Mouse (Mus musculus) adrenal gland, adult (tissue): ENCODE results near the gene Defb25.
A peak's percentile ranks its signal among the peaks of the same experiment; 100 is the strongest.
"Not testable (repeated sequence)": the region's sequence is repeated elsewhere in the genome, so short reads cannot be mapped to it uniquely, and the experiment has no call there.

ENCODE experiments used
- DNase-seq, 2 experiments: peaks; one replicate each; pipeline ENCODE4 v3.0.0; 2022 to 2023; ENCODE audit warnings: low spot score in 1 of 2; ENCODE audit not compliant: inconsistent age in 2 of 2

The Defb25 gene

GRCm38 (mm10) chr2:152622953-152623352, at the start of gene Defb25:
TSS of gene Defb25 (minus strand) at chr2:152623053.
- DNase-seq, result no peak

DNA sequence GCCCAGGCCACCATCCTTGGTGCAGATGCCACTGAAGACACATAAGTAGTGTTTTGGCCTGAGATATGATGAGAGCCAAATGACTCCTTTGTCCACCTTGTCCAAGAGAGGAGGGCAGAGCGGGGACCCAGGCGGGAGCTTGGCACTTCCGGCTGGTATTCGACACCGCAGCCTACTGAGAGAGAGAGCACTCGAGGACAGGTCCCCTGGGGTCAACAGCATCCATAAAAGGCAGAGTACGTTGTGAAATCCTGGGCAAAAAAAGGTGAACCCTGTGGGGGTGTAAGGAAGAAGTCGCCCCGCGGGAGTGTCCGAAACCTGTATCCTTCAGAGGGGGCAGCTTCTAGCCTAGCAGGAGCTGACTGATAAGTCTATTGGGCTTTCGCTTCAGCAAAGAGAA, 49.3 kb upstream of the Defb25 start:
- DNase-seq, result peak in 1 of 2 experiments; percentile 61

DNA sequence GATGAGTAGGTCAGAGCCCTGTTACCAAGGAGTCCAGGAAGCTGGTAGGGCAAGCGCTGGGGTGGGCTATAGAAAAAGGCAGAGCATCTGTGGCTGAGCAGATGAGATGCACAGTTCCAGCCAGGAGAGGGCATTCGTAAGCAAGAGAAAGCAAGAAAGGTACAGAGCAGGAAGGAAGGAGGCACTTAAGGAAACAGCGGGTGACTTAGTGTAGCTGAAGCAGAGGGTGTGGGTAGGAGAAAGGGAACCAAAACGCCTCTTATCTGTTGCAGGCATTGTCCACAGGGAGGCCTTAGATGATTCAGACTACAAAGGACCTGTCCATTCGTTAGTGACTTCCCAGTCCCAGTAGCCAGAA, 48.8 kb upstream of the Defb25 start:
- peak; percentile 49 to 74 for DNase-seq

GRCm38 (mm10) chr2:152670983-152671641, 48.3 kb upstream of the Defb25 start:
- DNase-seq, result peak; percentile 33 to 65

DNA sequence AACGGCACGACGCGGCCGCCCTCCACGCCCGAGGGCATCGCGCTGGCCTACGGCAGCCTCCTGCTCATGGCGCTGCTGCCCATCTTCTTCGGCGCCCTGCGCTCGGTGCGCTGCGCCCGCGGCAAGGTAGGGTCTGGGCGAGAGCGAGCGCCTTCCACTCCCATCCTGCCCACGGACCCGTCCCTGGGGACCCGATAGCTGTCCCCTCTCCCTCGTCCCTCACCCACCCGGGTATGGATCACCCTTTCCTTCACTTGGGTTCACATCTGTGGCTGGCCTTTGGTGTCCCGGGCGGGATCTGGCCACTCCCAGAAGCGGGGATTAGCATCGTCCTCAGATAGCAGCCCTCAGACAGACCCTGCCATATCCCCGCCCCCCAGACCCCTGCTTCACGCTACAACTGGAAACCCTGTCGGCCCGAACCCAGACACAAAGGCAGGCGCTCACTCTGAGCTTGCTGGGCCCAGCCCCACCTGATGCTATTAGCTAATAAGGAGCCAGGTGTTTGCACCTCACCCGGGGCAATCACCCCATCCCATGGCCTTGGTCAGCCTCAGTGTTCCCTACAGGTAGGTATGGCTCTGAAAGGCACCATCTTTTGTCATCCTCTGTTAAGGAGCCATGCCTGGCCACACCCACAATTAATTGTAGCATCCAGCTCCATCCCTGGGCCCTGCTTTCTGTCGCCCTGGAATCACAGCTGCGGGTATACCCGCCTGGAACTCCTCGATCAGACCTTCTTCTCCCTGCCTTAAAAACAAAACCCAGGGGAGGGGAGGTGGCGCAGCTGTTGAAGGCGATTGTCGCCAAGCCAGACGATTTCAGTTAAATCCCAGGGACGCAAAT, 47.0 kb upstream of the Defb25 start:
- peak; percentile 38 to 70 for DNase-seq

GRCm38 (mm10) chr2:152669256-152669638, 46.4 kb upstream of the Defb25 start, which contains the start of gene H13:
TSS of gene H13 (plus strand) at chr2:152669461.
- peak; percentile 93 to 97 for DNase-seq

DNA sequence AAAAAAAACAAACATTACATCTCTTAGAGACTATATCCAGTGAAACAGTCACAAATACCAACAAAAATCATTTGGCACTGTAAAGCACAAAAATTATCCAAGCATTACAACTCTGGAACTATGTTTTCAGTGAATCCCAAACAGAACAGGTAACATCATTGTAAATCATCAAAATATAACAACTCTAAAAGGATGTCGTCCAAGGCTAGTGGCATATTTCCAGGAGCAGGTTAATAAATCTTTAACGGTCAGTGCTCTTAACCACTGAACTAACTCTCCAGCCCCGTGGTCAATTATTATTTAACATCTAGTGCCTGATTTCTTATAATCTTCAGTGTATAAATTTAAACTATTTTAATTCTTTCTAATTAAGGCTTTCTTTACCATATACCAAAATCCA, 43.3 kb upstream of the Defb25 start:
- not testable (repeated sequence) for DNase-seq

DNA sequence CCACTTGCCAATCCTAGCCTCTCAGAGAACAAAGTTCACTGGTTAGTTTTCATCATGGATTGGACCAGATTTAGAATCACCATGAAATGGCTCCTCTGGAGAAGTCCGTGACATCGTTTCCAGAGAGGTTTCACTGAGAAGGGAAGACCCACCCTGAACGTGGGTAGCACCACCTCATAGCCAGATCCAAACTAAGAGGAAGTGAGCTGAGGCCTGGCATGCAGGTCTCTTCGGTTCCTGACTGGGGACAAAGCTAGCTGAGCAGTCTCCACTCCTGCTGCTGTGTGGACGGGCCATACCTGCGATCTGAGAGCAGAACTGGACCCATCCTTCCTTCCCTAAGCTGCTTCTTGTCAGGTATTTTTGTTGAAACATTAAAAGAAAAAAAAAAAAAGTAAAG, 38.3 kb upstream of the Defb25 start:
- DNase-seq, result no peak

DNA sequence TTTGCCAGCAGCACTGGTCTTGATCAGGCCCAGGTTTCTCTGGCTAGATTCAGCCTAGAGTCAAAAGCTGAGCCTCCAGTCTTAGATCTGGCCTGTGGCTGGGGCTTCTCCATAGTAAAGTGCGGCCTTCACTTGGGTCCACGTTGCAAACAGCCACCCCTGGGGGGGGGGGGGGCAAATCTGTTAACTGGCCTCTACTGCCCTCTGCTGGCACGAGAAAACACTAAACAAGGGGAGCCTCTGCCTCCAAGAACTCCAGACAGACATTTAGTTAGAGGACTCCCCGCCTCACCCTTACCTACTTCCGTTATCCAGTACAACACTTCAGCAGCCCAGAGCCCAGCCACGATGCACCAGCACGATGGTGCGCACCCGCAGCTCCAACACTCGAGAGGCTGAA, 34.5 kb upstream of the Defb25 start:
- DNase-seq, result peak in 1 of 2 experiments; percentile 71

GRCm38 (mm10) chr2:152653874-152654715, 31.2 kb upstream of the Defb25 start:
- DNase-seq, result peak; percentile 88 to 90

- DNase-seq, result peak; percentile 89 to 95
Observed at GRCm38 (mm10) chr2:152652901-152653620, 30.2 kb upstream of the Defb25 start.

DNA sequence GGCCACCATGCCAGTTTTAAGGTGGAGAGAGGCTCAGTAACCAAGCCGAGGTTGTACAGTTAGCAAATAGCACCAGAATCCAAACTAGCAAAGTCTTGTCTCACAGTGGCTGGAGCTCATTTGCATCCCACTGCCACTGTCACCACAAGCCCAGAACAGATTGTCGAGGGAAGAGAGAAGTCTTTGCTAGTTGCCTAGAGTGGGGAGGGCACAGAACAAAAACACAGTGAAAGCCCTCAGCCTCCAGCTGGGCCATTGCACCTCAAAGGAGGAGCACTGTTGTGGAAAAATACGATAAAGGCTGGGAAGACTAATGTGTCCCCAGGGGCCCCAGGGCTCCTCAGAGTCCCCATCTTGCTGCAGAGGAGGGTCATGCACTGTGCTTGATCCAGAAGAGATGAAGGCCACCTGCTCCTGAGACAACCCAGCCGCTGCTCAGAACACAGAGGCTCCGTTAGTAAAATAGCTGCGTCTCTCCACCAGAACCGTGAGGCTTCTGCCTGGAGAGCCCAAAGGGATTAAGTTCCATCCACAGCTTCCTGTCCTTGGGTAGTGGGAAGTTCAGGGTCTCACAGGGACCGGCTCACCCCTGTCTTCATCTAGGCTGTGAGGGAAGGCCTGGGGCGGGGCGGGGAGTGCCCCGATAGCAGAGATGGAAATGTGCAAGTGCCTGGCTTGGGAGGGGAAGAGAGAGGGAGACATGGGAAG, 16.7 kb upstream of the Defb25 start:
- peak in 1 of 2 experiments; percentile 59 for DNase-seq

DNA sequence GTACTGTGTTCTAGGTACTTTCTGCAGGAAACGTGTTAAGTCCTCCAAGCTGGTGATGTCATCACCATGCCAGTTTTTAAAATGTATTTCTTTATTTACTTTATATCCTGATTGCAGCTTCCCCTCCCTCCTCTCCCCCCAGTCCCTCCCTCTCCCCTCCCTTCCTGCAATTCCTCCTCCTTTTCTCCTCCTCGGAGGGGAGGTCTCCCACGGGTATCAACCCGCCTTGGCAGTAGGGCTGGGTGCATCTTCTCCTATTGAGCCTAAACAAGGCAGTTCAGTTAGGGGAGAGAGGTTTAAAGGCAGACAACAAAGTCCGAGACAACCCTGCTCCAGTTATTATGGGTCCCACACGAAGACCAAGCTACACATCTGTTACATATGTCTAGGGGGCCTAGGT, 16.0 kb upstream of the Defb25 start:
- DNase-seq, result no peak

- DNase-seq, result no peak
Observed at GRCm38 (mm10) chr2:152637381-152637780, 14.5 kb upstream of the Defb25 start.

DNA sequence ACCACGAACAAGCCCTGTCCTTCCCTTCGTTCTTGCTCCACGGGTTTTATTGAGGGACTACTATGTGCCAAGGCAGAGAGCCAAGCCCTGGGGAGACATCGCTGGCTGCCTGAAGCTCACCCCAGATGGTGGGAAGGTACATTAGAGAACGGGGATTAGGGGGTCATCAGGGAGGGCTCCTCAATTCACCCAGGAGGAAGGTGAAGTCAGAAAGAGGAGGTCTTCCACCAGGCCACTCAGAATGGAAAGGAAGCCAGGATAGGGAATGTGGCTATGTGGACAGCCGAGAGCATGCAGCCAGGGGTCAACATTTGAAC, 14.1 kb upstream of the Defb25 start:
- no peak for DNase-seq

DNA sequence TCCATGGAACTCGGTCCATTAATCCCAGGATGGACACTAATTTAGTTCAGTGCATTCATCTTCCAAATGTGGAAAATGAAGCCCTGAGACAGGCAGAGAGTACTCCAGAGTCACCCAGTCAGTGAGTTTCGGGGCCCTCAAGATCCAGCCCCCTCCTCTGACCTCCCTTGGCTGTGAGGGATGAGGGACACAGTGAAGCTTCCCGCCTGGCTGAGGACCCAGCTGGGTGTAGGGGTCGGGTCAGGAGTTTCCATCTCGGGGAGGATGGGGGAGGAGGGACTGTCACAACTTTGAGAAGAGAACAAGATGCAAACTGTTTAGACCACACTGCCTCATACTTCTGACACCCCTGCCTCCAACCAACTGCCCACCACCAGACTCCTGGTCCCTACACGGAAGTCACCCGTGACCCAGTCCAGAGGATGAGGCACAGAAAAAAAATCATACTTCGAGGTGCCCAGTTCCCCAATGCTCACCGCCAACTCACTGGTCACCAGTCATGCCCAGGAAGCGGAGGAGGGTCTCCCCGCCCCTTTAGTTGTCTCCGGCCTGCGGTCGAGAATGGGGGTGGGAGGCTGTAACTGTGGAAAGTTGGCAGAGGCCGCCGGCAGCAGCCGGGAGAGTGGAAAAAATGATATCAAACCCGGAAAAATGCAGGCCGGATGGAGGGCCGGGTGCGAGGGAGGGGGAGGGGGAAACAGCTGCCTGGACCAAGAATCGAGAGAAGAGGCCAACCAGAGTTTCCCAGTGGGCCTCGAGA, 13.6 kb upstream of the Defb25 start:
- peak; percentile 65 to 77 for DNase-seq

DNA sequence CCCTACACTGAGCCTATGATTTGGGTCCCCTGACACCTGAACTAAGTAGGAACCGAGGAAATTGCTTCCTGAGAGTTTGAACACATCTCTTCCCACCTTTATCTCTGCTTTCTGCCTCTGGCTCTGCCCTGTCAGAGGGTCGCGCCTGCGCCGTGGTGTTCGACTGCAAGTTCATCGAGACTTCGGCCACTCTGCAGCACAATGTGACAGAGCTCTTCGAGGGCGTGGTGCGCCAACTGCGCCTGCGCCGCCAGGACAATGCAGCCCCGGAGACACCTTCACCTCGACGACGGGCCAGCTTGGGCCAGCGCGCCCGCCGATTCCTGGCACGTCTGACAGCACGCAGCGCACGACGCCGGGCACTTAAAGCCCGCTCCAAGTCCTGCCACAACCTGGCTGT, 11.5 kb upstream of the Defb25 start:
- DNase-seq, result no peak

DNA sequence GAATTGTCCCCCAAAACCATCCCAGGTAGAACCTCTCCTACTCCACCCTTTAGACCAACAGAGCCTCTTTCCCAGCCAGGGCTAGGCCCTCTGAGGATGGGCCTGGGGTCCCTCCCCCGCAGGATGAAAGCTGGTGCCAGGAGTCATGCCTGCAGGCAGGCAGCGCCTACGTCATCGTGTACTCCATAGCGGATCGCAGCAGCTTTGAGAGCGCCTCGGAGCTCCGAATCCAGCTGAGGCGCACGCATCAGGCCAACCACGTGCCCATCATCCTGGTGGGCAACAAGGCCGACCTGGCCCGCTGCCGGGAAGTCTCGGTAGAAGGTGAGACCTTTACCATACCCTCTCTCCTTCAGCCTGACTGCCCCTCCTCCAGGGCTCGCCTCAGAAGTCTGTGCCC, 10.5 kb upstream of the Defb25 start:
- peak in 1 of 2 experiments; percentile 49 for DNase-seq

DNA sequence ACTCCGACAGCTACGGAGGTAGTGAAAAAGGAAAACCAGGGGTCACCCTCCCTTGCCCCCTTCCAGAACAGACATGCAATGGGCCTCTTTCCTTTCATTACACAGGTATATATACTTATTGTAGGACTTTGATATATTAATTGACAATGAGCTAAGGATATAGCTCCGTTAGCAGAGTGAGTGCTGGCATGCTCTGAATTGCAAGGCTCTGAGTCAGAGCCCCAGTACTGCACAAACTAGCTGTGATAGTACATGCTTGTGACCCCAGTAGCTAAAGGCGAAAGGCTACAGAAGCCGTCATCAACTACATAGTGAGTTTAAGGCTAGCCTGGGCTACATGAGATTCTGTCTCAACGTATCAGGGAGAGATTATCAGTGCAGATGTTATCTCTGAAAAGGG, 7.1 kb upstream of the Defb25 start:
- DNase-seq, result no peak

DNA sequence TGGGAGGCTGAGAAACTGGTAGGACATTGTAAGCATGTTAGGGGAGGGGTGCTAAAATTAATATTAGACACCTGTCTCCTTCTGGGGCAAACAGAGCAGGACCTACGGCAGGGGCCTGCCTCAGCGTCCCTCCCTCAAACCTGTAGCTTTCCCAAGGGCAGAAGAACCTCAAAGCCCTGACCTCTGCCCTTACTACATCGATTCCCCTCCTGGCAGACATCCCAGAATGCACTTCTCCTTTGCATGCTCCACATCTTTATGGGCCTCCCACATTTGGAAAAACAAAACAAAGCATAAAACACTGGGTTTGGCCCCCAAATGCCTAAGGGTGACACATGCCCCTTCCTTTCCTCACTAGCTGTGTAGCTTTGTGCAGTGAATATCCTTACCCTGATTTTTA, 6.4 kb upstream of the Defb25 start:
- peak in 1 of 2 experiments; percentile 45 for DNase-seq
